Mouse (Mus musculus) thymus, adult 18-20 months (tissue): ENCODE data around the gene Mphosph9.

Source experiments
- DNase-seq, 2 experiments: peaks; one replicate each; pipeline ENCODE4 v3.0.0; 2022; ENCODE audit warnings: mixed read lengths in 2 of 2

Mphosph9 gene

GRCm38 (mm10) chr5:124263246-124263645 is 64.5 kb downstream of the Mphosph9 start:
- no peak for DNase-seq

GRCm38 (mm10) chr5:124262090-124262489 is 65.7 kb downstream of the Mphosph9 start:
- DNase-seq, result no peak

- no peak for DNase-seq
Measured at GRCm38 (mm10) chr5:124259133-124259532, 68.6 kb downstream of the Mphosph9 start.

DNA sequence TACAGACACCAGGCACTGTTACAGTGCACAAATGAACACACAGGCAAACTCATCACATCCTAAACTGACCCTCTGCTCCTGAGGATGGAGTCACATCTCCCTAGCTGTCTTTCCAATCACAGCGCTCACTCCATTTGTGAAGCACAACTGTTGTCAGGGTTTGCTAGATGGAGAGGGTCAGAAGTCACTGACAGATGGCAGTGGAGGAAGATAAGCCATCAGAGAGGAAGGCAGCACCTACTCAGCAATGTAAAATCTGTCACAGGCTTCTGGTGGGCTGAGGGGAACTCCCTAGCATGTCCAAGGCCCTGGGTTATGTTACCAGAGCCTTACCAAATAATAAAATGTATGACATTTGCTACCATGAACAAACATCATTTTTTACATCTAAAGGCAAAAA is 69.7 kb downstream of the Mphosph9 start:
- DNase-seq, result no peak

DNA sequence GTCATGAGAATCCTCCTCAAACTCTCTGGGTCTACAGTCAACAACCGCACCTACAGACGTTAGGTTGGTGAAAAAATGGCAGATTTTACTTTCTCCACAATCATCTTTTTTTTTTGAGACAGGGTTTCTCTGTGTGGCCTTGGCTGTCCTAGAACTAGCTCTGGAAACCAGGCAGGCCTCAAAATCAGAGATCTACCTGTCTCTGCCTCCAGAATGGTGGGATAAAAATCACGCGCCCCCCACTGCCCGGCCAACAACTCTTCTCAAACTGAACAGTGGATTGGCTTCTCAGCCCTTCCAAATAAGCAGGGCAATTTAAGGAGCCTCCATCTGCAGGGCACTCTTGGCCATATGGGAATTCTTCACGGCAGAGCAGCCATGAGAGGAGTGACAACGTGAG is 72.6 kb downstream of the Mphosph9 start:
- no peak for DNase-seq

DNA sequence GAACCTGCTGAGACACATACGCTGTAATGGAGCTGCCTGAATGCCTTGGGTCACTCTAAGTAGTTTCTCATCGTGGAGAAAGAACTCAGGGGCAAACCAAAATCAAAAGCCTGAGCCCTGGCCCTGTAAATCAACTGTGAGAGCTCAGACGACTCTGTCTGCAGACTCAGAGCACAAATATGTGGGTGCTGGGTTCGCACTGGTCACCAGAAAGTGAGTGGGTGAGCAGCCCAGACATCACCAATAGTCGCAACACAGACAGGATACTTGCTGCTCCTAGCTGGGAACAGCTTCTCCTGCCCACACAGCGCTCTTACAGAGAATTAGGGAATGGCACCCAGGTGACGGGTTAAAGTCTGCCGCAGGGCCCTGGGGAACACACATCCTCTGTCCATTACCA is 74.2 kb downstream of the Mphosph9 start:
- no peak for DNase-seq

- DNase-seq, result no peak
Measured at GRCm38 (mm10) chr5:124252580-124253320, 75.0 kb downstream of the Mphosph9 start.

- no peak for DNase-seq
Measured at GRCm38 (mm10) chr5:124251070-124251469, 76.7 kb downstream of the Mphosph9 start.

GRCm38 (mm10) chr5:124249614-124250591 is 77.9 kb downstream of the Mphosph9 start, which contains the start of gene Pitpnm2:
Gene Pitpnm2 (minus strand): TSS chr5:124249760.
- DNase-seq, result peak in 1 of 2 experiments; percentile 30

DNA sequence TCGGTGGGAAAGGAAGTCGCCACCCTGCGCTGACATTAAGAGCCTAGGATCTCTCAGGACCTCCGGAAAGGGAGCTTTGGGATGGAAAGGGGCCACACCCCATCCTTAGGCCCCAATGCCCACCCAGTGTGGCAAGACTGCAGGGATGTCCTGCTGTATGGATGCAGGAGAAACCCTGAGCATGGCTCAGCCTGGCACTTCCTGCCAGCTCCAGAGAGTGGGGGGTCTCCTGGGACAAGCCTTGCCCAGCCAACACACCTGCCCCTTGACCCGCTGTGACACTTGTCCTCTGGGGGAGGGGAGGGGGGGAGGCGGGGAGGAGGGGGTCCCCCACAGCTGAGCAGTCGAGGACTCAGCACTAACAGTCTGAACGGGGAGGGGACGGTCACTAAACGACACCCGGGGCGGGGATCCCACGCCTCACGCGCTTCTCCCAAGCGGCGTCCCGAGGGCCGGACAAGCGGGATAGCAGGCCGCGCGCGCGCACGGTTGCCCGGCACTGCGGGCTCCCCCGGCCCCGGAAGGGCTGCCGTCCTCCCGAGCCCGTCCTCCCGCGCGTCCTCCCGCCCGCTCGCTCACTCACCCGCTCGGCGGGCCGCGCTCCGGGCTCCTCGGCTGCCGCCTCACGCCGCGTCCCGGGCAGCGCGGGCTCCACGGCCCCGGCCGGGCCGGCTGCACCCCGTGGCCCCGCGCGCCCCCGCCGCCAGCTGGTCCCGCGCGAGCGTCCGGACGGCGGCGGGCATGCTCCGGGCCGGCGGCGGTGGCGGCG is 78.7 kb downstream of the Mphosph9 start:
- DNase-seq, result peak; percentile 34 to 53

DNA sequence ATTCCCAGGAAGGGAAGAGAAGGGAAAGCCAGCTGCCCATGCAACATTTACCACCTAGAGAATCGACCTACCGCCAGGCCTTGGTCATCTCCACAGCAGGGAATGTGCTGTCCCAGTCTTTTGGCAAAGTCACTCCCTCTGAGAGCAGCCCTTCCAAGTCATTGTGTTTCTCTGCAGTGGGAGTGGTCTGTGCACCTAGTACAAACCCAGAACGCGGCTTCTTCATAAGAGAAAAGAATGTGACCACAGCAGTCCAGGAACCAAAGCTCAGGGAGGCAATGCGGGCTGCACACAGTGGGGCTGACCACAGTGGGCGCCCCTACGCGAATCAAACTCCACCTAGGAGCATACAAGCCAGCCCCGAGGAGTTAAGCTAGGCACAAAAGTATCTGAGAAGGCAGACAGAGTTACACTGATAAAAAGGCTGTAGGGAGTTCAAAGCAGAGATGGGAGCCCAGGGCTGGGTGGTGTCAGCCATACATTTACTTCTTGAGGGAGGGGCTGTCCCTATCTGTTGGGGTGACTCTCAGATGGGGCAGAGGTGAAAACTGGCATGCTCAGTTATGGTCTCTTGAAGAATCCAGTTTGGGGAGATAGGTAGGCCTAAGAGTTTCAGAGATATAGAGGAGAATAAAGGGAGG is 79.7 kb downstream of the Mphosph9 start:
- no peak for DNase-seq

GRCm38 (mm10) chr5:124247296-124247695 is 80.5 kb downstream of the Mphosph9 start:
- DNase-seq, result no peak

DNA sequence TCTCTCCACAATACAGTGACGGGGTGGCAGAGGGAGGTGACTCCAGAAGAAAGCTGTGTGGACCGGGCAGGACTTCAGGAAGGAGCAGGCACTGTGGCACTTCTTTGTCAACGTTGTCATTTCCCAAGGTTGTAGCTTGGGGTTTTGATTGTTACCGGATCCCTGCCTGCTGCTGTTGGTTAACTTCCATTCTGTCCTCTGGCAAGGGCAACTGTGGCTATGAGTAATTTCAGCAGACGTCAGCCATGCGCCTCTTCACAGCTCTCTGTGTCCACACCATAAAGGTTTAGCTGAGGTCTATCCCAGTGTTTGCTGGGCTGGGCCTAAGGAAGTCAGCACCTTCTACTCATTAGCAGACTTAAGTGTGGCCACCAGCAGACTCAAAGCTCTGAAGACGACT is 82.9 kb downstream of the Mphosph9 start:
- DNase-seq, result no peak

- DNase-seq, result no peak
Measured at GRCm38 (mm10) chr5:124244449-124244848, 83.3 kb downstream of the Mphosph9 start.

GRCm38 (mm10) chr5:124243236-124243901 is 84.4 kb downstream of the Mphosph9 start:
- no peak for DNase-seq

DNA sequence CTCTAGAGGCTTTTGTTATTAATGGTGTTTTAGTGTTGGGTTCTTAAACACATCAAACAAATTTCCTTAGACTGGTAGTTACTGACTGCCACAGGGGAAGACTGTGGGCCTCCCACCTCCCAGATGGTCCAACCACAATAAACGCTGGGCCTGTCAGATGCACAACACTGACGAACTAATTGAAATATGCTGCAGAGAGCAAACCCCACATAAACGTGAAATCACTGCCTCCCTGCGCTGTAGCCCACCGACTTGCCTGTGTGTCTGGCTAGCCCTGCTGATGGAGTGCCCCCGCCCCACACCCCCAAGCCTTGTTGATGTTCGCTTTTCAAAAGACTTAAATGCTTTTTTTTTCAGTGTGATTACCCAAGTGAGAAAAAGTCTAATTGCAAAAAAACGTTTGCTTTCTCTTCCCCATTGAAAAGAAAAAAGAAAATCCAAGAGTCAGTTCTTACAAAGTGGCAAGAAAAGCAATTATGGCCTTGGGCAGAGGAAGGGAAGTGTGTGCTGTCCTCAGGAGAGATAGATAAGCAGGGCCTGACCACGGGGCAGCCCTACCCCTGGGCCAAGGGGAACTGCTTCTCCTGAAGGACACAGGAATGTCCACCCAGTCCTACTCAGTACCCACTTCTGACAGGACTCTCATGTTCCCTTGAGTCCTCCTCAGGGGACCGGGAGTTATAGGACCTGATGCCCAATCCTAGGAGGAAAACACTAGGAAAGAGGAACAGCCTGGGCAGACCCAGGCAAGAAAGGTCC is 85.9 kb downstream of the Mphosph9 start:
- no peak for DNase-seq

DNA sequence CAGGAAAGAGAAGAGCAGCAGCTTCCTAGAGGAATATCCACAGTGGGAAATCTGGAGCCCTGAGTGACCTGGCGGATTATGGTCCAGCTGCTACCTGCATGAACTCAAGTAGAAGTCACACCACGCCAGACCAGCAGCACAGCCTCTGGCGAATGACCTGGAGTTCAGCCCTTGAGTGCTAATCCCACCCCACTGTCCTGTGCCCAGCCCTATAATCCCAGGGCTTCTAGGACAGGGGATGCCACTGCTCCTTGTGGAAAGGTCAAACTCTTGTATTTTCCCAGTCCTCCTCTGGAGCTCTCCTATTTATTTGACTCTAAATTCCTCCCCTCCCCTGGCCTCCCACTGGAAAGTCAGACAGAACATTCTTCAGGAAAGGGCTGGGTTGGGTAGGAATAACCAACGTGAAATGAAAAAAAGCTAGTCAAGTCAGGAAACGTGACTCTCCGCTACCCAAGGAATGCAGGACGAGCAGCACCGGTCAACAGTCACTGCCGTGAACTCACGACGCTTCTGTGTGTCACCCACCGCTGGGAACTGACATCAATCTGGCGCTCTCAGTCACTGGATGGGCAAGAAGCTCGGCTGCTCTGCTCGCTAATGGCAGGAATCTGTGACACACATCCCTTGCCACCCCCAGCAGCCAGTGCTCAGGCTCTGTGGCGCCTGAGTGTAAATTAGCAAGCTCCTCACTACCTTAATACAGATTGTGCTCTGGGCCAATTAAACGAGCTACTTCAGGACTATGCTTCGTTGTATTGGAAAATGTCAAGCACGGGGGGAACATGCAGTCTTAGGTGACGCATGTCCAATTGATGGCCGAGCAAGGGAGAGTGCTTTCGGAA is 86.7 kb downstream of the Mphosph9 start:
- no peak for DNase-seq

GRCm38 (mm10) chr5:124236180-124236579 is 91.6 kb downstream of the Mphosph9 start:
- DNase-seq, result no peak

DNA sequence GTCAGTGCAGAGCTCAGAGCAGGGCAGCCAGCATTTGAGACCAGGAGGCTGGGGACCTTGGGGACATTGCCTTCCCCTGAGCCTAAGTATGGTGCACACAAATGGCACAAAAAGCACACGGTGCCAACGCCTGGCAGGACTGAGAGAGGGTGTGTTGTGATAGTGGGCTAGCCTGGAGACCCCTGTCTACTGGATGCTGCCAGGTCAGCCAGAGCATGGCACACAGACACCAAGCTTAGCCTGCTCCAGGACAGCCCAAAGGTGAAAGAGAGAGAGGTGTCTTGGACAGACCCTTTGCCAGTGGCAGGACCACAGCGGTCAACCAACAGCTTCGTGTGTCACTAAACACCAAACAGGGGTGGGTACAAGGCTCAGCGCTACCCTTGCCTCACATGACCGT is 93.0 kb downstream of the Mphosph9 start:
- DNase-seq, result no peak
